Mouse (Mus musculus): Measurements from ENCODE around the gene Dpyd. TPM values are rescaled to one million over a fixed set of nuclear protein-coding genes. Genes with fewer than 3 reads are reported as not detected.

Gene Dpyd
- polyA plus RNA-seq (2017; shearing (Covaris generic)): not detected

DNA sequence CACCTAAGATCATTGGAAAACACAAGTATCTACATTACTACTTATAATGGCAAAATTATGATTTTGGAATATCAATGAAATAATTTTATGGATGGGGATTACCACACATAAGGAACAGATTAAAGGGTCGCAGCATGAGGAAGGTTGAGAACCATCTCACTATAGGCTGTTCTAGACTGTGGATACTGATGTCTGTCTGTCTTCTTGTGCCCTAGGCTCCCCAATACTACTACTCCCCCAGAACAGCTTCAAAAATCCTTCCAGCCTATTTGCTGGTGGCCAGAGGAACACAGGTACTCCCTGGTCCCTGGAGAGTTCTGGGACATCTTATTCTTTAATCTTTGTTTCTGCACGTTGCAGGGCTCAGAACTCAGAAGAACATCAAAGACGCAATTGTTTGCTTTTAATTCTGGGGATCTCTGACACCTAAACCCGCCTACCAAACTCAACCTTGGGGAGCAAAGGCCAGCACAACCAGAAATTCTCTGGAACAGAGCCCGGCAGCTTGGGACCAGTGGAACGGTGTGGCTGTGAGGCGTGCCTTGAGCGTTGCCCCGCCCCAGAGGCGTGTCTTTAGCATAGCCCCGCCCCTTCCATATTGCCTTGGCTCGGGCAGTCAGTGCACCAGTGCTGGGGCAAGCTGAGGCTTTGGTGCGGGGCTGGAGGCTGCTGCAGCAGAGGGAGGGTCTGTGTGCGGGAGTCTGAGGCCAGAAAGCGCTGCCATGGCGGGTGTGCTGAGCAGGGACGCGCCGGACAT lies at the start of gene Dpyd:
Gene Dpyd (plus strand): TSS at position 576 of the 757 bp plus-strand sequence.
- no peak for ATAC-seq

- no peak for ATAC-seq
These were observed 24.3 kb upstream of the Dpyd start for GRCm38 (mm10) chr3:118537676-118538075.

DNA sequence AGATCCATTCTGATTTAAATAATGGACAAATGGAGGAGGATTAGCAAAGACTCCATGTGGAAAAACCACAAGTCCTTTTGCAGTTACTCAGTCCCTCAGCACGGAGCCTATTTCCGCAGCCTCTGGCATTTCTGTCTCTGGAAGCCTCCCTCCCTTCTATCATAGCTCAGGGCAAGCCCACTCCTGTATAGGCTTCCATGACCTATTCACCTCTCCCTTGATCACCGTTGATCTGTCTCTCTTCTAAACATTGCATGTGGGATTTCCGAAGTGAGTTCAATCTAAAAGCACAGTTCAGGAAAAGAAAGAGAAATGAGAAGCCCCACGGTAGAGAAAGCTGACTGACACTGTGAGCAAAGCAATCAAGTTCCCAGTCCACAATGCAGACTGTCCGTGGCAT lies 20.2 kb upstream of the Dpyd start:
- ATAC-seq: no peak

DNA sequence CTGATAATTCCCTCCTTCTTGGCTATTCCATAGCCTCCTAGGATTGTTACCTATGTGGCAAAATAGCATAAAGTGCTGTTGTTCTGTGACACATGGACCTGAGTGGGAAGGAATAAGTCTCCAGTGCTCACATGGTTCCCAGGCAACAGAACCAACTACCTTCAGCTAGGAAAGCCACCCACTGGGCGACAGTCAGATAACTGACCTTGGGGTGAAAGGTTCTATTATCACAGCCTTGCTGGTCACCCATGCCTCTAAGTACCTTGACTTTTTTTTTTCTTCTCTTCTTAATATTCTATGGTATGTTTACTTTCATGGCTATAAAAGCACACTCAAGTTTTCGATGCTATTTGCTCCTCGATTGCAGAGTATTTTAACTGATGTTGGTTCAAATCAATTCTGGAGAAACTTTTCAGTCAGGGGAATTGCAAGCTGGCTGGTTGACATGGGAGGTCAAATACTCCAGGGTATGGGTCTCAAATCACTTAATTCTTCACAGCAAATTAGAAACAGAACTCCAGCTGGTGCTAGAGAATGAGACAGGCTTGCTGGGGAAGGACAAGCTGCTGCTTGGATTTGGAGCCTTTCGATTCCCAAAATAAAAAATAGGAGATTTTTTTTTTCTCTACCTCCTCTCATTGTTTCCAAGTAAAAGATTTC lies 14.2 kb upstream of the Dpyd start:
- no peak for ATAC-seq

GRCm38 (mm10) chr3:118557605-118558004 lies 4.3 kb upstream of the Dpyd start:
- no peak for ATAC-seq

- no peak for ATAC-seq
These were observed 2.0 kb upstream of the Dpyd start for GRCm38 (mm10) chr3:118559936-118560335.

GRCm38 (mm10) chr3:118562311-118562671 lies 362 bp downstream of the Dpyd start:
- ATAC-seq: no peak

GRCm38 (mm10) chr3:118566779-118567178 lies 4.8 kb downstream of the Dpyd start:
- no peak for ATAC-seq

- ATAC-seq: no peak
These were observed 8.3 kb downstream of the Dpyd start for GRCm38 (mm10) chr3:118570197-118570596.

DNA sequence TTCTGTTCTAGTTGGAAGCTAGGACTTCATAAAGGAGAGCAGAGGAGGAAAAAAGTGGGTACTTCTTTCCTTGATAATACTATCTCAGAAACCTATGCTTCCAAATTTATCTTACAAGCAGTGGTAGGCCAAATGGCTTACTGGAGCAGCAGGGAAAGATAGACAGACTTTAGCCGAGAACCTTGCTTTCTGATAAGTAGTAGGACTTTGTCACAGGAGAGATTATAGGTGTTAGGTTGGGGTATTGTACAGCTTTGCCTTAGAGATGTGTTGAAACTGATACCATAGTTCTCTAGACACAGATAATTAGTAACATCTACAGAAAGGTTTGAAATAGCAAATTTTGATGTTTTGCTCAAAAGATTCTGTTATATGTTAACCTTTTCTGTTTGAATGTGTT lies 28.6 kb downstream of the Dpyd start:
- no peak for ATAC-seq

- no peak for ATAC-seq
These were observed 32.9 kb downstream of the Dpyd start for GRCm38 (mm10) chr3:118594864-118595263.

DNA sequence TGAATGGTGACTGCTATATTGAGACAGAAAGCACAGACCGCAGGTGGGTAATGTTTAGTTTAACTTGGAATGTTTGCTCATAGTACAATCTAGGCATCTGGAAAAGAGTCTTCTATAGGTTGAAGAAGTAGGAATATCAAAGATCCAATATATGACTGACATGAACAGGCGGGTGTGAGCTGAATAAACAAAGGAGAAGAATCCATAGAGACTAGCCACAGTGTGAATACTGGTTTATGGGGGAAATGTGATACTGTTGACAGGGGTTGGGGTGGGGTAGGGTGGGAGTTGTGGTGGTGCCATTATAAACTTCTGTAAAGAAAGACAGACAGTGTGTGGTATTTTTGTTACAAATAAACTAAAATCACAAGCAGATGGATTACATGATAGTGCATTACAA lies 33.8 kb downstream of the Dpyd start:
- ATAC-seq: no peak

- ATAC-seq: no peak
These were observed 40.0 kb downstream of the Dpyd start for GRCm38 (mm10) chr3:118601689-118602640.

DNA sequence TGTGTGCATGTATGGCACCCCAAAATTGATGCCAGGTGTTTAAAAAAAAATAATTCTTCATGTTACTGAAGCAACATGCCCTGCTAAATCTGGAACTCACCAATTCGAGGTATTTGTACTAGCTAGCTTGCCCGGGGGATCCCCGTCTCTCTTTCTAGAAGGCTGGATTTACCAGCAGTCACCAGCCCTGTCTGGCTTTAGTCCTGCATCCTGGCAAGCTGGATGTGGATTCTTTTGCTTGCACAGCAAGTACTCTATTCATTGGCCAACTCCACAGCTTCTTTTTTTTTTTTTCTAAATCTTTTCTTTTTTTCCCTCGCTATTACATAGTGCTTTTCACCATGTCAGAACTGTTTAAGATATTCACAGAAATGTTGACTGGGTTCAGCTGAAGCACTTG lies 46.8 kb downstream of the Dpyd start:
- ATAC-seq: no peak

- ATAC-seq: no peak
These were observed 64.8 kb downstream of the Dpyd start for GRCm38 (mm10) chr3:118626455-118627375.

- no peak for ATAC-seq
These were observed 67.8 kb downstream of the Dpyd start for GRCm38 (mm10) chr3:118629737-118630136.

GRCm38 (mm10) chr3:118646024-118646570 lies 84.2 kb downstream of the Dpyd start:
- ATAC-seq: no peak

DNA sequence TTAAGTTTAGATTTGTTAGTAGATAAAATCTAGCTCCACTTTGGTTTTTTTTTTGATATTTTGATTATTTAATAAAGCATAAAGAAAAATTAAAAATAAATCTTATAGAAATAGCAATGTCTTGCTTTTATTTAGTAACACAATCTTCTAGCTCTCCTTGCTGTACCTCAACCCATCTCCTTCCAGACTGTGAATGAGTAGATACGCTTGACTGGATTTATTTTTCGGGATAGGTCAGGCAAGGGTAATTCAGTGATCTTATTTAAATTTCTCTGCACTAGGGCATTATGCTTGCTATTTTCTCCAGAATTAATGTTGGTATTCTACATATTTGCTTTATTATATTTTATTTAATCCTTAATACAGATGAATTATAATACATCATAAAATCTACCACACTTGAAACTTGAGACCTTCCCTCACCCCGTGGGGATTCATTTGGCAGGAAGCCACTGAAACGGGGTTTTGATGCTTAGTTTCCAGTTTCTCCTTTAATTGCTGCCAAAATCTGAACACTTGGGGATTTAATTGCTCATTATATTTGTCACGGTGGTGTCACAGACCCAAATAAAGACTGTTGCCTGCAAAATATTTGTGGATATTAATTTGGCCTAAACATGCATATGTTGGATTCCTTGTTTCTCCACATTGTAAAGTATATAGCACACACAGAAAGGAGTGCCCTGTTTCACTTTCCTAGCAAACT lies 102.2 kb downstream of the Dpyd start:
- no peak for ATAC-seq

DNA sequence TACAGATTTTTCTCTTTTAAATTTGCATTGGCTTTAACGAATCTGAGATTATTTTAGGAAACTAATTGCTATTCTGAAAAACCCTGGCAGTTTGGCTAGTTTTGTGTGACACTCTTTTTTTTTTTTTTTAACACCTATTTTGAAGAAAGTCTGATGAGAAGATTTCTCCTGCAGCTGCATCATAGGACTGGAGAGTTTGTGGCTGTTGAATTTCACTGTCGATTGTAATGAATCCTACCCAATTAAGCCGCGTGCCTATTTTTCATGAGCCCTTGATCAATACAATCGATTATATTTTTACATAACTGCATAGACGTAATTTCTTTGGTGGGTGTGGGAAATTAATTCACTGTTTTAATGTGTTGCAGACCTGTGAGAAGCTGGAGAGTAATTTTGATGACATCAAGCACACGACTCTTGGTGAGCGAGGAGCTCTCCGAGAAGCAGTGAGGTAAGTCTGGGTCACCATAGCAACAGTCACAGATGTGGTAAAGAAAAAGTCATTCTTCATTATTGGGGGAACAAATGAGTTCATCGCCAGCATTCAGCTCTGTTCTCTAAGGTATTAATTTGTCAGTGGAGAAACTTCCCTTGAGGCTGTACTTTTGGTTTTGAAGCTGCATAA lies 112.3 kb downstream of the Dpyd start:
- ATAC-seq: no peak

GRCm38 (mm10) chr3:118675441-118675840 lies 113.5 kb downstream of the Dpyd start:
- ATAC-seq: no peak
